Mouse (Mus musculus) lung, postnatal 25 days (tissue): ENCODE data around the gene Ccdc85c.

ENCODE experiments used
- DNase-seq: peaks from one replicate; pipeline ENCODE4 v3.0.0; 2022; ENCODE audit warnings: low spot score

The Ccdc85c gene

GRCm38 (mm10) chr12:108240401-108240890 is 34.8 kb downstream of the Ccdc85c start:
- DNase-seq = no peak

- peak; percentile 83 for DNase-seq
Observed at GRCm38 (mm10) chr12:108239441-108239840, 35.8 kb downstream of the Ccdc85c start.

GRCm38 (mm10) chr12:108238395-108239035 is 36.7 kb downstream of the Ccdc85c start:
- DNase-seq = no peak

GRCm38 (mm10) chr12:108237300-108238006 is 37.8 kb downstream of the Ccdc85c start:
- no peak for DNase-seq

GRCm38 (mm10) chr12:108235976-108236555 is 39.2 kb downstream of the Ccdc85c start:
- DNase-seq = no peak

GRCm38 (mm10) chr12:108234832-108235602 is 40.2 kb downstream of the Ccdc85c start:
- peak; percentile 56 for DNase-seq

- no peak for DNase-seq
Observed at GRCm38 (mm10) chr12:108233736-108234135, 41.5 kb downstream of the Ccdc85c start.

- DNase-seq = no peak
Observed at GRCm38 (mm10) chr12:108231901-108232300, 43.3 kb downstream of the Ccdc85c start.

- DNase-seq = peak; percentile 72
Observed at GRCm38 (mm10) chr12:108230821-108231794, 44.1 kb downstream of the Ccdc85c start.

GRCm38 (mm10) chr12:108230077-108230476 is 45.1 kb downstream of the Ccdc85c start:
- no peak for DNase-seq

- no peak for DNase-seq
Observed at GRCm38 (mm10) chr12:108227527-108227926, 47.7 kb downstream of the Ccdc85c start.

- no peak for DNase-seq
Observed at GRCm38 (mm10) chr12:108226941-108227340, 48.3 kb downstream of the Ccdc85c start.

- no peak for DNase-seq
Observed at GRCm38 (mm10) chr12:108226216-108226615, 49.0 kb downstream of the Ccdc85c start.

GRCm38 (mm10) chr12:108225781-108226180 is 49.4 kb downstream of the Ccdc85c start:
- DNase-seq = no peak

GRCm38 (mm10) chr12:108223357-108223756 is 51.9 kb downstream of the Ccdc85c start:
- DNase-seq = peak; percentile 50

- no peak for DNase-seq
Observed at GRCm38 (mm10) chr12:108221712-108222111, 53.5 kb downstream of the Ccdc85c start.

GRCm38 (mm10) chr12:108221206-108221605 is 54.0 kb downstream of the Ccdc85c start:
- DNase-seq = no peak

- no peak for DNase-seq
Observed at GRCm38 (mm10) chr12:108220621-108221020, 54.6 kb downstream of the Ccdc85c start.

GRCm38 (mm10) chr12:108219825-108220616 is 55.2 kb downstream of the Ccdc85c start:
- DNase-seq = no peak

GRCm38 (mm10) chr12:108219163-108219562 is 56.1 kb downstream of the Ccdc85c start:
- DNase-seq = no peak
